In the genomic region with DNA sequence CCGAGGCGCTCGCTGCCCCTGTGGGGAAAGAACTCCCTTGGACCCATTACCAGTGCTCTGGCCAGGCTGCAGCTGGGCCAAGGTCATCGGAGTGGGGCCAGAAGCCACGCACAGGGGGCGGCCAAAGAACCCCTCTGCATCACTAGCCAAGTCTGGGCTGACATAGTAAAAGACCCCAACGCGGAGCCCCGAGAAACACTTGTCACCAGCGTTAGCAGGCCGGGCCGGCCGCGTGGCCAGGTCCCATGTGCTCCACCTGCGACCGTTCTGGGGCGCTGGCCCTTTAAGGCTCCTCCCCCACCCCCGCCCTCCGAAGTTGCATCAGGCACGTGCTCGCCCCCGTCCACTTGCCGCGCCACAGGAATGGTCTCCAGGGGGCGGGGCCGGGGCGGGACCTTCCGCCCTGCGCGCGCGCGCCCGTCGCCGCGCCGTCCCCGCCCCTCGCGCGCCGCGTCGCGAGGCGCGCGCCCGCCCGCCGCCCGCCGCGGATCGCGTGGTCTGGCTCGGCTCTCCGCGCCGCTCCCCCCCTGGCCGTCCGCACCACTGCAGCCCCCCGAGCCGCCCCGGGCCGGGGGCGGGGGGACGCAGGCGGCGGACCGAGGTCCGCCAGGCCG, we compare ENCODE assay signal across 8 mouse cellular contexts. TPM values are rescaled to one million over a fixed set of nuclear protein-coding genes. Genes with fewer than 3 reads are reported as not detected.
DNase-seq lines count a peak whose midpoint lies in the region; ATAC-seq and TF ChIP-seq lines count a peak whose summit lies in the region.

No protein-coding gene starts in this region.

- peak; percentile 24; the same call in 1 of the 2 replicates for TF ChIP-seq POLR2A in lung, adult 2 months (IDR thresholded peaks at IDR 0.05; ENCODE audit: borderline replicate concordance, extremely low read depth, low read depth, low read length)

- no peaks in the 10 kb centered on the region for H3K9me3 ChIP-seq in G1E (replicated peaks)
- no peaks in the 10 kb centered on the region for H3K9me3 ChIP-seq in forebrain, embryonic 16.5 days (ENCODE audit: control insufficient read depth, low read length)
- H3K9me3 ChIP-seq in neural tube, embryonic 15.5 days (replicated peaks) = no peaks in the 10 kb centered on the region

- 1% methylated on average over 70 of the region's 74 CpGs for WGBS in forebrain, embryonic 16.5 days
- WGBS in lung, adult 2 months = 3% methylated on average over 38 of the region's 74 CpGs
- WGBS in neural tube, embryonic 15.5 days = 0% methylated on average over 40 of the region's 74 CpGs

- H3K4me1 ChIP-seq in G1E (ENCODE audit: insufficient read depth, low read depth, low read length) = peaks cover 45% of the 10 kb centered on the region
- peaks cover 22% of the 10 kb centered on the region for H3K4me1 ChIP-seq in forebrain, embryonic 16.5 days (replicated peaks; ENCODE audit: control insufficient read depth, insufficient read depth, low read length)
- peaks cover 9% of the 10 kb centered on the region; the same call in 1 of the 2 replicates for H3K4me1 ChIP-seq in lung, adult 2 months (ENCODE audit: control insufficient read depth, insufficient read depth, low read length)
- peaks cover 33% of the 10 kb centered on the region for H3K4me1 ChIP-seq in neural tube, embryonic 15.5 days

- intact Hi-C loops in heart, postnatal 36 days (cut with DNase I) = loop anchor here (2.0 to 10.0 kb wide), 2 partner anchors 96 to 316 kb away; a partner anchor contains a TSS

- peaks cover 12% of the 10 kb centered on the region for H3K36me3 ChIP-seq in G1E (replicated peaks)
- no peaks in the 10 kb centered on the region for H3K36me3 ChIP-seq in forebrain, embryonic 16.5 days (ENCODE audit: control insufficient read depth, insufficient read depth)
- H3K36me3 ChIP-seq in neural tube, embryonic 15.5 days = no peaks in the 10 kb centered on the region

- peak; percentile 93 for DNase-seq in G1E (ENCODE audit: low spot score)
- DNase-seq in cerebellum, adult 11-12 months = peak; percentile 88
- peak; percentile 73 to 84 for DNase-seq in heart, postnatal 36 days
- DNase-seq in layer of hippocampus, adult 2 months (ENCODE audit: low spot score in 2 of 2) = peak; percentile 75 to 85
- DNase-seq in lung, adult 2 months = peak; percentile 75
- DNase-seq in testis, postnatal 10 days (ENCODE audit: low spot score) = peak; percentile 90

- H3K9ac ChIP-seq in forebrain, embryonic 16.5 days (replicated peaks; ENCODE audit: low read depth, low read length) = peak overlapping the region; percentile 90
- H3K9ac ChIP-seq in neural tube, embryonic 15.5 days (replicated peaks) = peak overlapping the region; percentile 88

- peak; percentile 82 for ATAC-seq in G1E (ENCODE audit: extremely low read depth, insufficient number of reproducible peaks, low FRiP score, poor library complexity, severe bottlenecking)
- peak; percentile 89 for ATAC-seq in forebrain, embryonic 16.5 days
- peak; percentile 91 for ATAC-seq in neural tube, embryonic 15.5 days (ENCODE audit: low FRiP score)

- H3K27me3 ChIP-seq in G1E (ENCODE audit: insufficient read depth, low read length) = no peaks in the 10 kb centered on the region
- H3K27me3 ChIP-seq in forebrain, embryonic 16.5 days (replicated peaks; ENCODE audit: control insufficient read depth, insufficient read depth, low read length) = no peaks in the 10 kb centered on the region
- no peaks in the 10 kb centered on the region for H3K27me3 ChIP-seq in neural tube, embryonic 15.5 days (replicated peaks)

- H3K27ac ChIP-seq in forebrain, embryonic 16.5 days (ENCODE audit: low read length) = peak overlapping the region; percentile 91
- H3K27ac ChIP-seq in layer of hippocampus, adult 2 months = peak overlapping the region; percentile 98
- H3K27ac ChIP-seq in neural tube, embryonic 15.5 days (replicated peaks) = peak overlapping the region; percentile 92

- peak overlapping the region; percentile 94 for H3K4me2 ChIP-seq in forebrain, embryonic 16.5 days (ENCODE audit: low read length)
- H3K4me2 ChIP-seq in neural tube, embryonic 15.5 days = peak overlapping the region; percentile 96

- no peak for TF ChIP-seq CTCF in G1E (IDR thresholded peaks at IDR 0.05; ENCODE audit: low read depth, low read length)
- no peak for TF ChIP-seq CTCF in layer of hippocampus, adult 2 months (conservative IDR thresholded peaks at IDR 0.05)
- no peak for TF ChIP-seq CTCF in lung, adult 2 months (IDR thresholded peaks at IDR 0.05; ENCODE audit: insufficient read depth, low read length)

- peak overlapping the region; percentile 98 for H3K4me3 ChIP-seq in G1E (ENCODE audit: low read depth, low read length)
- peak overlapping the region; percentile 83 for H3K4me3 ChIP-seq in forebrain, embryonic 16.5 days (replicated peaks; ENCODE audit: low read length)
- H3K4me3 ChIP-seq in layer of hippocampus, adult 2 months = peak overlapping the region; percentile 64
- H3K4me3 ChIP-seq in lung, adult 2 months (replicated peaks; ENCODE audit: extremely low read depth, low read depth, low read length) = peak overlapping the region; percentile 98
- H3K4me3 ChIP-seq in neural tube, embryonic 15.5 days (replicated peaks) = peak overlapping the region; percentile 75

RNA-seq across cellular contexts. Expression of a gene that starts 0.3 kb away (rescaled TPM):
- total RNA-seq in G1E (2014; fragmentation: Nextera tagmentation) (184 and 189 TPM in 2 replicates), G1E (2017) (31.4 and 34.7 TPM in 2 replicates)
- polyA plus RNA-seq in G1E (2012) = 111 and 123 TPM in 2 replicates
- 17.5 and 18.5 TPM in 2 replicates for polyA plus RNA-seq in forebrain, embryonic 16.5 days (2015; fragmentation: Nextera tagmentation; extraction: Ambion mirVana)
- 10 to 100 TPM; 52.4 to 55.3 TPM for total RNA-seq in heart, postnatal 36 days (2021)
- total RNA-seq in layer of hippocampus, adult 2 months (2021) = 10 to 100 TPM; 91.1 to 92.8 TPM
- 26.9 and 34.6 TPM in 2 replicates for polyA plus RNA-seq in lung, adult 2 months (2012; rRNA removed)
- 19.9 and 20.5 TPM in 2 replicates for polyA plus RNA-seq in neural tube, embryonic 15.5 days (2015; fragmentation: Nextera tagmentation; extraction: Ambion mirVana)

Comparison
In these comparisons a context has a peak if more than half of its experiments do, and no peak if none do; other contexts are left out.
1. Peak in every context shown above with its lines: DNase-seq, ATAC-seq, H3K4me3 ChIP-seq and H3K27ac ChIP-seq.